Mouse (Mus musculus) liver, embryonic 18 days (tissue): ENCODE measurements around the gene Mapkapk3. TPM values are rescaled to one million over a fixed set of nuclear protein-coding genes. Genes with fewer than 3 reads are reported as not detected.

Experiments used
- polyA plus RNA-seq: library from polyadenylated mRNA; depleted of rRNA; stranded (reverse); fragments of >200 nt; gene quantifications from 2 replicates; pipeline ENCODE4 v1.2.3, GENCODE M21; 2012; rRNA removed

Gene Mapkapk3
- polyA plus RNA-seq: 8.1 and 10.3 TPM in 2 replicates

DNA sequence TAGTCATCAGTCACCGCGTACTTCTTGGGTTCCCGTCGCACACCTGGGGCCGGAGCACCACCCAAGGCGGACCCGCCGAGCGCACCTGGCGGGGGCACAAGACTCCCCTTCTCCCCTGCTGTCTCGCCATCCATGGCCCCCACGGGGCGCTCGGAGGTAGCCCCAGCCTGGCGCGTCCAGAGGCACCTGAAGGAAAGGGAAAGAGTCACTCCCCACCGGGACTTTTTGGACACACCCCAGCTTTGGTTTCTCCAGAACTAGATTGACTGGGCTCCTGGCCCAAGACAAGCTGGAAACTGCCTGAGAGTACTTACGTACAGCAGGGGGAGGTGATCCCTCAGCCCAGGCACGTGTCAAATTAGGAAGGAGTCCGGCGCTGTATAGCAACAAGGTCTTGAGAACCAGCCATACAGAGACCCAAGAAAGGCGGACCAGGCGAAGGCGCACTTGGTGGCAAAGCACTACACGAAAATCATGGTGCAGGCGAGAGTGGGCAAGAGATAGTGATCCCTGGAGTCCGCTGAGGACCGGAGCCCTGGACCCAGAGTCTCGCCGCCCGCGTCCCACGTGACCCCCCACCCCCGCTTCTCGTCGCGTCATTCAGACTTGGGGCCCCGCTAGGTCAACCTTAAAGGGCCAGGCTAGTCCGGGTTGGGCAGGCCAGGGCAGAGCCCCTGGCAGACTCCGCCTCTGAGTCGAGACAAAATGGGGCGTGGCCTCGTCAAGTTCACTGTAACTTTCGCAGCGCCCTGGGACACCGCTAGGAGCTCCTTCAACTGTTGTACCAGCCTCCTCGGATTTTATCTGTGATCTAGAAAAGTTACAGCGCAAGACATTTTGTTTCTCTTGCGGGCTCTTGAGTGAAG lies at the start of gene Mapkapk3:
TSS of gene Mapkapk3 (minus strand) at position 667 of the 866 bp plus-strand sequence.

DNA sequence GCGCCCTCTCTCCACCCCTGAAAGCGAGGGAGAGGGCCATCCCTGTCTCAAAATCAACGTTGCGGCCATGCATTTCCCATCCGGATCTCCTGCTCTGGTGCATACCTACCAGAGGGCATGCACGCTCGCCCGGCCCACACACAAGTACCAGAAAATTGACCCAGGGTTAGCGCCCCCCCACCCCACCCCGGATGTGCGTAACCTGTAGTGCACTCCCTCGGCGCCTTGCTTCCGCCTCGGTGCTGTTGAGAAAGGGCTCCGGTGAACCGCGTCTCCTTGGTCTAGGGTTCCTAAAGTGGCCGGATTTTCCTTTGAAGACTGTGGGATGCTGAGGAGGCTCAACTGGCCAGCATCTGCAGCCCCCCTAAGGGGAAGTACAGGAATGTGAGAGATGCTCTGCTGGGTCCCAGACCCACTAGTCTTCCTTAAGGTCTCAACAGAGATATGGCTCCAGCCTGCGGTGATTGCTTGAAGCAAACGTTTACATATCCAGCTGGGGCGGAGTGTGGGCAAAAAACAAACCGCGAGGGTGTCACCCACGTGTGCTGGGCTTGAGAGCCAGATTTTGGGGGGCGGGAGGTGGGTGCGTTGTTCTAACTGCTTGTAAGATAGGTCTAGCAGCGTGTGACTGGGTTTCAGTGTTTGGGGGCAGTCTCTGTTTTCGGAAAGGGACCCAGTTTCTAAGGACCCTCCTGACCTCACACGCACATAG lies 48.7 kb upstream of the Mapkapk3 start, which contains the start of gene Hemk1:
TSS of gene Hemk1 (minus strand) at position 179 of the 712 bp plus-strand sequence.

DNA sequence AAGGTAGTCTGAATTCAATTTTAAA lies 6.2 kb upstream of the Mapkapk3 start, which contains the start of gene Cish:
TSS of gene Cish (plus strand) at position 11 of the 25 bp plus-strand sequence.

DNA sequence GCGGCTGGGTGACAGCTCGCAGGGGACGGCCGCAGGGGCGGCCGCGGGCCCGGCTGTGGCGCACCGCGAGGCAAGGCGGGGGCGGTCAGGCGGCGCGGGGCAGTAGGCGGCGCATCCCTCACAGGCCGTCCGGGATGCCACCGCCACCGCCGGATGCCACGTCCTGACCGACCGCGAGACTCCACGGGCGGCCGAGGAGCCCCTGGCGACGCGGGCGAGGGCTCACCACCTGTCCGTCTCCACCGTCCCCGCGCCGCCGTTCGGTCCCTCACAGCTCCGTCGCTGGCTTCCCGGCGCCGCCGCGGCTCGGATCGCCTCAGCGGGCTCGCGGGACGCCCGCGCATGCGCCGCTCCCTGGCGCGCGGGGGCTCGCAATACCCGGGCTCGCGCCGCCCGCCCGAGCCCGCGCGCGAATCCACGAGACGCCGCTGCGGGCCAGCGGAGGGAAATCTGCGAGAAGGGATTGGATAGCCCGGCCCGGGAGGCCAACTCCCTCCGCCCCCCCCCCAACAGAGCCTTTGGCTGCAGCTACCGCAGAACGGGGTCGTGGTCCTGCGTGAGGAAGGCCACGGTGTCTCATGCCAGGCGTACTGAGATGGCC lies 58.0 kb downstream of the Mapkapk3 start, which contains the start of gene Dock3:
TSS of gene Dock3 (minus strand) at position 371 of the 601 bp plus-strand sequence.

Other genes starting within 250 kb of the Mapkapk3 start
- 0.01 TPM in 2 replicates for gene Dock3, start 58.0 kb downstream of the Mapkapk3 start, polyA plus RNA-seq
- gene Cish, start 6.1 kb upstream of the Mapkapk3 start, polyA plus RNA-seq: 14.9 and 21.4 TPM in 2 replicates
- 4.6 and 6.8 TPM in 2 replicates for gene Hemk1, start 48.5 kb upstream of the Mapkapk3 start, polyA plus RNA-seq
- 0.15 and 0.17 TPM in 2 replicates for gene 6430571L13Rik, start 50.7 kb upstream of the Mapkapk3 start, polyA plus RNA-seq
- gene Cacna2d2, start 109.7 kb upstream of the Mapkapk3 start, polyA plus RNA-seq: 0.03 and 0.04 TPM in 2 replicates
- gene Tmem115, start 244.1 kb upstream of the Mapkapk3 start, polyA plus RNA-seq: 10.7 and 10.8 TPM in 2 replicates